Mouse (Mus musculus) heart, adult 2 months (tissue): ENCODE data around the gene Lhpp.

Source experiments
- EP300 ChIP-seq: fragments of 200-500 bp; IDR thresholded peaks from 2 replicates; pipeline ENCODE4 v1.6.1; 2011; ENCODE audit warnings: low read depth, low read length, control low read depth; ENCODE audit not compliant: insufficient read depth
- POLR2A ChIP-seq: fragments of 200-500 bp; IDR thresholded peaks from 2 replicates; pipeline ENCODE4 v1.6.1; 2011; ENCODE audit warnings: mild to moderate bottlenecking, low read depth, low read length, control low read depth; ENCODE audit not compliant: insufficient read depth

- no peak for TF ChIP-seq POLR2A
- TF ChIP-seq EP300: no peak
Observed at GRCm38 (mm10) chr7:132693561-132693960, 83.1 kb downstream of the Lhpp start.
